Mouse (Mus musculus): Measurements from ENCODE around the gene Nphp1. TPM values are rescaled to one million over a fixed set of nuclear protein-coding genes. Genes with fewer than 3 reads are reported as not detected.

Nphp1 gene
- 14.5 and 15.0 TPM in 2 replicates for polyA plus RNA-seq (2015; fragmentation: Nextera tagmentation; extraction: Ambion mirVana)

GRCm38 (mm10) chr2:127788440-127789116 lies at the start of gene Nphp1:
Gene Nphp1 (minus strand): TSS chr2:127788897.
- H3K27ac ChIP-seq (replicated peaks) = peak within 1 kb of the TSS; percentile 46

GRCm38 (mm10) chr2:127832833-127833190 lies 44.1 kb upstream of the Nphp1 start:
- no peak overlapping the region for H3K4me3 ChIP-seq
- no peak for ATAC-seq (ENCODE audit: low read depth)
- WGBS = 24% methylated on average over 2 of the region's 2 CpGs
- H3K4me2 ChIP-seq = no peak overlapping the region
- H3K36me3 ChIP-seq = no peaks in the 10 kb centered on the region
- H3K27me3 ChIP-seq = peaks cover 13% of the 10 kb centered on the region
- H3K9me3 ChIP-seq = no peaks in the 10 kb centered on the region
- peaks cover 12% of the 10 kb centered on the region for H3K4me1 ChIP-seq (replicated peaks)
- H3K27ac ChIP-seq (replicated peaks) = no peak overlapping the region
- no peak overlapping the region for H3K9ac ChIP-seq

More at GRCm38 (mm10) chr2:127788440-127789116, at the start of gene Nphp1:
- Histone ChIP-seq H3K27me3 (no peaks in the 10 kb centered on the region), H3K4me2 (peak within 1 kb of the TSS; percentile 78), H3K9me3 (no peaks in the 10 kb centered on the region), H3K4me3 (peak within 1 kb of the TSS; percentile 72), H3K9ac (peak within 1 kb of the TSS; percentile 75), H3K36me3 (no peaks in the 10 kb centered on the region), H3K4me1 (replicated peaks) (peaks cover 30% of the 10 kb centered on the region)
- WGBS = under 1% methylated on average over 40 of the region's 40 CpGs
- ATAC-seq (ENCODE audit: low read depth) = peak; percentile 66

DNA sequence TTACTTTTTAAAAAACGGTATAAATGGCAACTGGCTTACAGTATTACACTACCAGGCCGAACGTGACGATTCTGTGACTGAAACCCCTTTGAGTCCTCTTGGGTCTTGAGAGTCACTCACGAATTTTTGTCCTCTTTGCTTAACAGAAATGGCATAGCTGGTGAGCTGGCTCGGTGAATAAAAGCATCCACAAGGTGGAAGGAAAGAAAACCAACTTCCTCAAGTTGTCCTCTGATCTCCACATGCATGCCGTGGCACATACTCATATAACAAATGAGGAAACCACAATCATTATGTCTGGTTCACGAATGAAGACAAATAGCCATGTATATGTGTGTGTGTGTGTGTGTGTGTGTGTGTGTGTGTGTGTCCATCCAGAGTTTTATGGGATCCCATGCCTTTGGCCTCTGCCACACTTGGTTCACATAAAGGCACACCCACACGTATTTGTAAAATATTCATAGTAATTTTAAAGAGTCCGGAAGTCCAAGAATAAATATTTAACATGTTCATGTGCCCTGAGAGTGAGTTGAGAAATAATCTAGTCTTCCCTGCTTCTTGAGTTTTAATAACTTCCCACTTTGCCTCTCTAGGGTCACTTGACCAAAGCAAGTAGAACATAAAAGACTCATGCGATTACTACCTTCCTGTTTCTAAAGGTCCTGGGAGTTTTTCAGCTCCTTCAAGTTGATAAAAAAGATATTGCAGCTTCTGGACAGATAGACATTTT lies 43.6 kb upstream of the Nphp1 start:
- peak overlapping the region; percentile 66 for H3K9ac ChIP-seq
- WGBS = 40% methylated on average over 11 of the region's 11 CpGs

DNA sequence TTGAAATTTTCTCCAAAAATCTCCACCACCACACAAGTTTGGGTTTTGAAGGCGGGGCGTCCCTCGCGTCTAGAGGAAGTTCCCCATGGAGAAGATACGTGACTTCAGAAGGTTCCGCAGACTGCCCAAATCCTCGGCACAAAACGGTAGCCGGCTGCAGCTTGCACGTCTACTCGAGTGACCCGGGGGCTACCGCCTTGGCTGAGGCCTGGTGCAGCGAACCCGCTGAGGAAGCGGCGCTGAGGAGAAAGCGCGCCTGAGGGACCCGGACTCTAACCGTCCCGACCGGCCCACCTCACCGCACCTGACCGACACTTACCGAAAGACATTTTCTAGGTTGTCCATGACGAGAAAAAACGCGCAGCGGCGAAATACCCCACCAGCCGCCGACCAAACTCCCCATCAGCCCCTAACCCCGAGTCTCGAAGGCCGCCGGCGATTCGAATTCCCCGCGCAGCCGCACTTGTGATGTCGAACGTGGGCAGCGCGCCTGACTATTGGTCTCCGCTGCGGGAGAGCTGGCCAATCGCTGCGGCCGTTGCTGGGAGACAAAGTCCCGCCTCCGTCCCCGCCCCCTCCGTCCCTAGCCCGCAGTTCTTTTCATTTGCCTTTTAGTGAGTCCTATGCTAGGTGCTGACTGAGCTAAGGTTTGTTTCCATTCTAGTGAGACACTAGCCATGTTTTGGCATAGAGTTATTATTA lies 42.9 kb upstream of the Nphp1 start, which contains the start of gene Bub1:
Gene Bub1 (minus strand): TSS at position 465 of the 702 bp plus-strand sequence.
- no peaks in the 10 kb centered on the region for H3K9me3 ChIP-seq
- H3K27ac ChIP-seq (replicated peaks) = no peak within 1 kb of the TSS
- H3K27me3 ChIP-seq = peaks cover 3% of the 10 kb centered on the region; the same call in 1 of the 2 replicates
- H3K4me1 ChIP-seq (replicated peaks) = peaks cover 12% of the 10 kb centered on the region
- ATAC-seq (ENCODE audit: low read depth) = peak; percentile 100
- peak within 1 kb of the TSS; percentile 66 for H3K9ac ChIP-seq
- H3K4me2 ChIP-seq = peak within 1 kb of the TSS; percentile 87
- H3K36me3 ChIP-seq = no peaks in the 10 kb centered on the region
- H3K4me3 ChIP-seq = peak within 1 kb of the TSS; percentile 57
- under 1% methylated on average over 56 of the region's 56 CpGs for WGBS

More for the DNA sequence above, 43.6 kb upstream of the Nphp1 start:
- Histone ChIP-seq H3K36me3 (no peaks in the 10 kb centered on the region), H3K4me1 (replicated peaks) (peaks cover 12% of the 10 kb centered on the region), H3K9me3 (no peaks in the 10 kb centered on the region), H3K27me3 (peaks cover 8% of the 10 kb centered on the region), H3K27ac (replicated peaks) (no peak overlapping the region), H3K4me2 (peak overlapping the region; percentile 87), H3K4me3 (peak overlapping the region; percentile 57)
- peak; percentile 67 for ATAC-seq (ENCODE audit: low read depth)

DNA sequence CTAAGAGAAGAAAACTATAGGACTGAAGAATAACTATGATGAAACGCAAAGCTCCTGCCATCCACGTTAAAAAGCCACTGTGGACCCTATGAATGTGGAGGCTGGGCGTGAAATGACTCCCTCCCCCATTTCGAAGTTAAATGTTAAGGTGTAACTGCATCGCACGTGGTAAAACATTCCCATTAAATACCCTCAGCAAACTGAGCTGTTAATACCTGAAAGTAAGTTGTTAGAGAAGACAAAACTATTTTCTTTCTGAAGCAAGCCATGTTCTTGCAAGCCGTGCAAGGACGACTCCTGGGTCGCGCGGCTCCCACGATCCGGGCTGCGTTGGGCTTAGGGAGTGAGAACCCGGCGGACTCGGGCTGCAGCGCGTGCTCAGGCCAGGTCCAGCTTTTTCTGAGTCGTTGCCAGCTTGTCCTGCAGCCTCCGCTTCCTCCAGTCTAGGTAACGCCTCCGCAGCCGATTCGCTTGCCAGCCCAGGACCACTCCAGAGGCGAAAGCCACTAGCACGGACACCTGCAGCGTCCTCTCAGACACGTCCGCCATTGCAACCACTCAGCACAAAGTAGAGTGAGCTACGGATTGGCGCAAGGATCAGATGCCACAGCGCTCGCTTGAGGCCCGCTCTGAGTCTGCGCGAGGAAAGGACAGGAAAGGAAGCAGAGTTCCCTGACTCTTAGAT lies 3.4 kb upstream of the Nphp1 start, which contains the start of gene Mtln:
Gene Mtln (minus strand): TSS at position 570 of the 685 bp plus-strand sequence.
- WGBS = 2% methylated on average over 37 of the region's 37 CpGs
- H3K4me1 ChIP-seq (replicated peaks) = peaks cover 30% of the 10 kb centered on the region
- no peaks in the 10 kb centered on the region for H3K36me3 ChIP-seq

DNA sequence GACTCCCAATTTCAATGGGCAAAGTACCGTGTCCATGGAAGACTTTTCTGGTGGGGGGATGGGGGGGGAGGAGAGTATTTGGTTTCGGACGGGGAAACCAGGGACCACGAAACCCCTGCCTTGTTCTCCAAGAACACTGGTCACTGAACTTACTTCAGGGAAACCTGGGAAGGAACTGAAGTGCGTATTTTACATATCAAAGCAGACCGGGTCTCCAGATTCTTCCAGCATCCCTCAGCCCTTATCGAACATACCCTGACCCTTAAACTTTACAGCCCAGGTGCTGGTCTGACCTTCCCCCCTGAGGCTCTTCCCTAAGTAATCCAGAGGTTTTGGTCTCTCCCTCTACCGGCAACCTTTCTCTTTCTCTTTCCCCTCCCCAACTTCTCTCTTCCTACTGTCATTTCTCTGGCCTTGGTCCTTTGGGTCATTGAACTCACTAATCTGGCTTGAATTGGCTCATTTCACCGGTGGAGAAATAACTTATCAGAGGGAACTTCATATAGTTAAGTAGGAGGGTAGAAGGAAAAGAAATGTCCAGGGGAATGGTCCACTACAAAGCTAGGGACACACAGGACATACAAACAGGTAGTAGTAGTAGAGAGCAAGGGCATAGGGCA lies 1.1 kb upstream of the Nphp1 start:
- Histone ChIP-seq H3K9ac (0 out of 2 replicates have a peak overlapping the region, but pooled peaks have one; percentile 75), H3K9me3 (no peaks in the 10 kb centered on the region), H3K4me1 (replicated peaks) (peaks cover 30% of the 10 kb centered on the region), H3K4me2 (peak overlapping the region; percentile 78), H3K36me3 (no peaks in the 10 kb centered on the region), H3K4me3 (peak overlapping the region; percentile 72), H3K27me3 (no peaks in the 10 kb centered on the region), H3K27ac (replicated peaks) (no peak overlapping the region)
- WGBS = 18% methylated on average over 9 of the region's 9 CpGs
- ATAC-seq (ENCODE audit: low read depth) = no peak

More for the DNA sequence above, 3.4 kb upstream of the Nphp1 start, which contains the start of gene Mtln:
- peak; percentile 96 for ATAC-seq (ENCODE audit: low read depth)
- Histone ChIP-seq H3K9me3 (no peaks in the 10 kb centered on the region), H3K4me2 (peak within 1 kb of the TSS; percentile 74), H3K27ac (replicated peaks) (peak within 1 kb of the TSS; percentile 91), H3K4me3 (peak within 1 kb of the TSS; percentile 80), H3K9ac (peak within 1 kb of the TSS; percentile 82), H3K27me3 (no peaks in the 10 kb centered on the region)

- Histone ChIP-seq H3K27me3 (no peaks in the 10 kb centered on the region), H3K27ac (replicated peaks) (peak overlapping the region; percentile 46), H3K4me3 (peak overlapping the region; percentile 72), H3K9ac (peak overlapping the region; percentile 75), H3K9me3 (no peaks in the 10 kb centered on the region), H3K4me2 (peak overlapping the region; percentile 78), H3K4me1 (replicated peaks) (peaks cover 30% of the 10 kb centered on the region), H3K36me3 (no peaks in the 10 kb centered on the region)
- WGBS = 6% methylated on average over 11 of the region's 11 CpGs
- ATAC-seq (ENCODE audit: low read depth) = no peak; the same call in 1 of the 2 replicates
These were observed 441 bp upstream of the Nphp1 start for GRCm38 (mm10) chr2:127789138-127789537.

DNA sequence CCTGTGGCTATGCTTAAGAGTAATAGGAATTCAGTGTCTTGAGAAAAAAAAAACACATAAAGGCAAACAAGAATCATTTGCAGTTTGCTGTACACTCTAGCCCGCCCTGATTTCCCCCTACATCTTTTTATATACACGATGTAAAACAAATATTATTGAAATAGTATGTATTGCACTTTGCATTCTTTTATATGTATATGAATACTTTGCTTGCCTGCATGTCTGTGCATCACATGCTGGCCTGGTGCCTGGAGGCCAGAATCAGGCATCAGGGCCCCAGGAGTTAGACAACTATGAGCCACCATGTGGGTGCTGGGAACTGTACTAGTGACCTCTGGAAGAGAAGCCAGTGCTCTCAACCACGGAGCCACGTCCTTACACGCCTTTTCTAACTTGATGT lies 1.5 kb downstream of the Nphp1 start:
- Histone ChIP-seq H3K4me3 (no peak overlapping the region), H3K9me3 (no peaks in the 10 kb centered on the region), H3K36me3 (no peaks in the 10 kb centered on the region), H3K9ac (no peak overlapping the region), H3K27me3 (no peaks in the 10 kb centered on the region), H3K4me2 (no peak overlapping the region), H3K27ac (replicated peaks) (no peak overlapping the region), H3K4me1 (replicated peaks) (peaks cover 30% of the 10 kb centered on the region)
- 96% methylated on average over 5 of the region's 5 CpGs for WGBS
- ATAC-seq (ENCODE audit: low read depth) = no peak

- Histone ChIP-seq H3K27me3 (no peaks in the 10 kb centered on the region), H3K9me3 (no peaks in the 10 kb centered on the region), H3K27ac (replicated peaks) (no peak overlapping the region), H3K4me1 (replicated peaks) (peaks cover 8% of the 10 kb centered on the region), H3K4me2 (no peak overlapping the region), H3K36me3 (peaks cover 23% of the 10 kb centered on the region), H3K9ac (no peak overlapping the region), H3K4me3 (no peak overlapping the region)
- no peak for ATAC-seq (ENCODE audit: low read depth)
- WGBS = 84% methylated on average over 5 of the region's 5 CpGs
These were observed 10.2 kb downstream of the Nphp1 start for GRCm38 (mm10) chr2:127778451-127778850.

DNA sequence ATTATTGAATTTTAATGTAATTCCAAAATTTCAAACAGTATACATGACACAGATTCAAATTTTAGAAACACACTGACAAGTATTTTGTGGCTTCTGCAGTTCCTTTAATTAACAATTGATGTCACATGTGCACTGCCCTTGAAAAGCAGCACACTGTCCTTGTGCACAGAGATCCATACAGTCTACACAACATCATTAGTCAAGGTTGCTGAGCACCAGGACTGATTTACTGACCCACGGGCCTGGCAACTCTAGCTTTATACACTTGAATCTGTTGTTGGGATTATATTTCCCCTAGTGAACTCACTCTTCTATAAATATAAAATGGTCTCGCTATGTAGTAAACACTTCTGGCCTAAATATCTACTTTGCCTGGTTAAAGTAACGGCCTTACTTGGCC lies 13.7 kb downstream of the Nphp1 start:
- H3K27ac ChIP-seq (replicated peaks) = 0 out of 2 replicates have a peak overlapping the region, but pooled peaks have one; percentile 33
- no peak overlapping the region for H3K9ac ChIP-seq
- WGBS = 63% methylated on average over 3 of the region's 3 CpGs
- H3K36me3 ChIP-seq = peaks cover 37% of the 10 kb centered on the region
- no peaks in the 10 kb centered on the region for H3K27me3 ChIP-seq
- no peaks in the 10 kb centered on the region for H3K9me3 ChIP-seq
- no peak overlapping the region for H3K4me3 ChIP-seq
- no peak overlapping the region for H3K4me2 ChIP-seq
- ATAC-seq (ENCODE audit: low read depth) = peak; percentile 78; the same call in 1 of the 2 replicates
- H3K4me1 ChIP-seq (replicated peaks) = peaks cover 8% of the 10 kb centered on the region

DNA sequence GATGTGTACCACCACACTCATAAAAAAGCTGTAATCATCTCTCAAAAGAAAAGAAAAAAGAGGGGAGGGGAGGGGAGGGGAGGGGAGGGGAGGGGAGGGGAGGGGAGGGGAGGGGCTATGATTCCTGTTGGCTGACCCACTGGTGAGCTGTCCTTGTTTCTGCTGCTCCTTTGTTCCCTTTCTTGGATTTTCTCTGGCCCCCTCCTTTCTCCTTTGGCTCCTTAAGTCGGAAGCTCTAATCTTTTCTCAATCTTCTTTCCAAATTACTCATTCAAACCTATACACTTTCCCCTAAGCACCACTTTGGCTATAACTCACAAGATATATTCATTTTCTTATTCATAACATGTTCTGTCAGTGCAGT lies 14.1 kb downstream of the Nphp1 start:
- Histone ChIP-seq H3K4me1 (replicated peaks) (peaks cover 8% of the 10 kb centered on the region), H3K4me3 (no peak overlapping the region), H3K27me3 (no peaks in the 10 kb centered on the region), H3K9me3 (no peaks in the 10 kb centered on the region), H3K36me3 (peaks cover 39% of the 10 kb centered on the region), H3K27ac (replicated peaks) (peak overlapping the region; percentile 75; the same call in 1 of the 2 replicates), H3K9ac (peak overlapping the region; percentile 45; the same call in 1 of the 2 replicates), H3K4me2 (no peak overlapping the region)
- ATAC-seq (ENCODE audit: low read depth) = peak; percentile 61; the same call in 1 of the 2 replicates
- WGBS = 10% methylated on average over 1 of the region's 1 CpGs
